7 mouse cellular contexts compared by ENCODE assay signal in genomic region chr1:38626388-38626738, GRCm38 (mm10). TPM values are rescaled to one million over a fixed set of nuclear protein-coding genes. Genes with fewer than 3 reads are reported as not detected.
A peak's percentile ranks its signal among the peaks of the same experiment; 100 is the strongest.
DNase-seq lines count a peak whose midpoint lies in the region; ATAC-seq and TF ChIP-seq lines count a peak whose summit lies in the region.

No protein-coding gene starts in this region.

- H3K9me3 ChIP-seq in forebrain, embryonic 13.5 days (replicated peaks), result no peaks in the 10 kb centered on the region
- no peaks in the 10 kb centered on the region for H3K9me3 ChIP-seq in limb, embryonic 15.5 days
- no peaks in the 10 kb centered on the region for H3K9me3 ChIP-seq in stomach, embryonic 16.5 days (replicated peaks; ENCODE audit: control insufficient read depth, low read length)

- H3K4me2 ChIP-seq in forebrain, embryonic 13.5 days, result peak overlapping the region; percentile 75
- peak overlapping the region; percentile 74 for H3K4me2 ChIP-seq in limb, embryonic 15.5 days
- peak overlapping the region; percentile 87 for H3K4me2 ChIP-seq in stomach, embryonic 16.5 days (ENCODE audit: low read depth, low read length)

- no peak for TF ChIP-seq CTCF in liver, adult 2 months (IDR thresholded peaks at IDR 0.05; ENCODE audit: low read depth, low read length)

- no peak overlapping the region for H3K27ac ChIP-seq in liver, adult 2 months (replicated peaks; ENCODE audit: insufficient read depth, low read depth, low read length)
- H3K27ac ChIP-seq in forebrain, embryonic 13.5 days, result peak overlapping the region; percentile 95
- H3K27ac ChIP-seq in limb, embryonic 15.5 days, result peak overlapping the region; percentile 93
- no peak overlapping the region; the same call in 1 of the 2 replicates for H3K27ac ChIP-seq in stomach, embryonic 16.5 days (ENCODE audit: low read length)

- peak; percentile 19; the same call in 1 of the 2 replicates for ATAC-seq in forebrain, embryonic 13.5 days
- no peak for ATAC-seq in limb, embryonic 15.5 days (ENCODE audit: insufficient number of reproducible peaks, low FRiP score, low TSS enrichment, low read depth)
- no peak for ATAC-seq in stomach, embryonic 16.5 days (ENCODE audit: insufficient read depth, low FRiP score)

- no peak for TF ChIP-seq POLR2A in liver, adult 2 months (IDR thresholded peaks at IDR 0.05; ENCODE audit: extremely low read depth, insufficient read depth, low read length)

- H3K36me3 ChIP-seq in liver, adult 2 months (ENCODE audit: control insufficient read depth, insufficient read depth, low read length), result no peaks in the 10 kb centered on the region
- H3K36me3 ChIP-seq in forebrain, embryonic 13.5 days (ENCODE audit: poor library complexity, severe bottlenecking), result no peaks in the 10 kb centered on the region
- H3K36me3 ChIP-seq in limb, embryonic 15.5 days, result no peaks in the 10 kb centered on the region
- H3K36me3 ChIP-seq in stomach, embryonic 16.5 days (ENCODE audit: control insufficient read depth, insufficient read depth, low read length), result no peaks in the 10 kb centered on the region

- H3K79me2 ChIP-seq in liver, adult 2 months (ENCODE audit: control insufficient read depth, insufficient read depth, low read length), result no peaks in the 10 kb centered on the region

- H3K4me3 ChIP-seq in liver, adult 2 months (ENCODE audit: insufficient read depth, low read depth, low read length), result peak overlapping the region; percentile 52; the same call in 1 of the 2 replicates
- peak overlapping the region; percentile 92 for H3K4me3 ChIP-seq in forebrain, embryonic 13.5 days
- peak overlapping the region; percentile 81 for H3K4me3 ChIP-seq in limb, embryonic 15.5 days
- peak overlapping the region; percentile 76 for H3K4me3 ChIP-seq in stomach, embryonic 16.5 days (replicated peaks; ENCODE audit: low read length)

- no peak for DNase-seq in liver, adult 2 months (ENCODE audit: extremely low read depth, low read depth, low spot score)
- no peak for DNase-seq in liver
- DNase-seq in cerebellum, adult 9-10 months, result peak; percentile 40
- no peak for DNase-seq in urinary bladder, postnatal 10 days (ENCODE audit: low spot score)

- WGBS in liver, adult 2 months, result 8% methylated on average over 10 of the region's 10 CpGs
- WGBS in forebrain, embryonic 13.5 days, result under 1% methylated on average over 10 of the region's 10 CpGs
- WGBS in limb, embryonic 15.5 days, result 1% methylated on average over 10 of the region's 10 CpGs
- 4% methylated on average over 10 of the region's 10 CpGs for WGBS in stomach, embryonic 16.5 days

- H3K9ac ChIP-seq in liver, adult 2 months (ENCODE audit: low read depth, low read length), result no peak overlapping the region
- peak overlapping the region; percentile 97 for H3K9ac ChIP-seq in forebrain, embryonic 13.5 days
- peak overlapping the region; percentile 68 for H3K9ac ChIP-seq in limb, embryonic 15.5 days
- peak overlapping the region; percentile 91 for H3K9ac ChIP-seq in stomach, embryonic 16.5 days (ENCODE audit: low read length)

- no peaks in the 10 kb centered on the region for H3K4me1 ChIP-seq in liver, adult 2 months (ENCODE audit: control insufficient read depth, insufficient read depth, low read length)
- H3K4me1 ChIP-seq in forebrain, embryonic 13.5 days, result peaks cover 52% of the 10 kb centered on the region
- H3K4me1 ChIP-seq in limb, embryonic 15.5 days, result peaks cover 37% of the 10 kb centered on the region
- H3K4me1 ChIP-seq in stomach, embryonic 16.5 days (ENCODE audit: control insufficient read depth, insufficient read depth, low read length), result peaks cover 12% of the 10 kb centered on the region

- H3K27me3 ChIP-seq in liver, adult 2 months (ENCODE audit: control insufficient read depth, insufficient read depth, low read length), result peaks cover 18% of the 10 kb centered on the region
- no peaks in the 10 kb centered on the region for H3K27me3 ChIP-seq in forebrain, embryonic 13.5 days
- peaks cover 13% of the 10 kb centered on the region; the same call in 1 of the 2 replicates for H3K27me3 ChIP-seq in limb, embryonic 15.5 days
- H3K27me3 ChIP-seq in stomach, embryonic 16.5 days (ENCODE audit: control insufficient read depth, insufficient read depth, low read length), result peaks cover 3% of the 10 kb centered on the region; the same call in 1 of the 2 replicates

RNA-seq across cellular contexts. Expression of gene Aff3, which starts 38.4 kb away (rescaled TPM):
- 0.18 and 0.34 TPM in 2 replicates for total RNA-seq in liver, adult 2 months (2014; rRNA removed)
- 0.21 and 0.28 TPM in 2 replicates for polyA plus RNA-seq in liver, adult 2 months (2012; rRNA removed)
- polyA plus RNA-seq in forebrain, embryonic 13.5 days (2015; fragmentation: Nextera tagmentation; extraction: Ambion mirVana), result 9.3 and 10.6 TPM in 2 replicates
- 10.1 and 12.0 TPM in 2 replicates for polyA plus RNA-seq in limb, embryonic 15.5 days (2015; fragmentation: Nextera tagmentation; extraction: Ambion mirVana)
- polyA plus RNA-seq in stomach, embryonic 16.5 days (2015; fragmentation: Nextera tagmentation; extraction: Ambion mirVana), result 3.0 and 3.3 TPM in 2 replicates

Comparison
In these comparisons a context has a peak if more than half of its experiments do, and no peak if none do; other contexts are left out.
1. H3K27ac ChIP-seq: peak in forebrain, embryonic 13.5 days (single experiment) and limb, embryonic 15.5 days (single experiment); none in liver, adult 2 months (single experiment) and stomach, embryonic 16.5 days (single experiment).
2. Peak in every context shown above with its lines, with median percentiles within 50 percentile points of each other: H3K4me3 ChIP-seq and H3K4me2 ChIP-seq.